Comparison of ENCODE assay signal across 13 mouse cellular contexts in the genomic region with DNA sequence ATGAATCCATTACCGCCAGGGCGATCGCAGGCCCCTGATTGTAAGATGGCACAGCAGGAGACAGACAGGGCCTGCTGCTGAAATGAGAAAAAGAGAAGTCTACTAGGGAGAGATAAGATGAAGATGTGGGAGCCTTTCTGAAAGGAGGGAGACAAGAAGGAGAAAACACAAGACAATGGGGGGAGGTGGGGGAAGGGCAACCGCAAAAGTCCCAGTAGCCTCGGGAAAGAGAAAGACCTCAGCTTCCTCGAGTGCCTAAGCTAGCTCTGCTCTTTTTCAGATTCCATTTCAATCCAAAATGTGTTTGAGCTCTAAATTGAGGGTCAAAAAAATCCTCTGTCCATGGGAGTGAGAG. TPM values are rescaled to one million over a fixed set of nuclear protein-coding genes. Genes with fewer than 3 reads are reported as not detected.
DNase-seq lines count a peak whose midpoint lies in the region; ATAC-seq lines count a peak whose summit lies in the region.
"Had no signal": no experiment of that assay in that cellular context is flagged by ENCODE, and none has a peak within 500 bp of the region (broad histone marks: within the 10 kb centered on the region; RNA-seq: fewer than 3 reads in every experiment).

No protein-coding gene starts in this region.

- peak overlapping the region; percentile 5 for H3K4me2 ChIP-seq in heart, embryonic 16.5 days (ENCODE audit: low read depth, low read length)
- 0 out of 2 replicates have a peak overlapping the region, but pooled peaks have one; percentile 19 for H3K4me2 ChIP-seq in midbrain, embryonic 12.5 days (replicated peaks)
- H3K4me2 ChIP-seq in midbrain, embryonic 15.5 days, result no peak overlapping the region
- H3K4me2 ChIP-seq in embryonic facial prominence, embryonic 11.5 days (ENCODE audit: low read depth, low read length), result no peak overlapping the region
- 0 out of 2 replicates have a peak overlapping the region, but pooled peaks have one; percentile 6 for H3K4me2 ChIP-seq in midbrain, embryonic 13.5 days (replicated peaks)

- WGBS in heart, embryonic 16.5 days, result 20% methylated on average over 6 of the region's 6 CpGs
- 20% methylated on average over 6 of the region's 6 CpGs for WGBS in midbrain, embryonic 12.5 days
- WGBS in midbrain, embryonic 15.5 days, result 14% methylated on average over 6 of the region's 6 CpGs
- WGBS in embryonic facial prominence, embryonic 11.5 days, result 28% methylated on average over 6 of the region's 6 CpGs
- WGBS in midbrain, embryonic 13.5 days, result 18% methylated on average over 6 of the region's 6 CpGs

- ATAC-seq in heart, embryonic 16.5 days (replicated peaks; ENCODE audit: extremely low read depth, insufficient read depth, low FRiP score), result no peak
- no peak for ATAC-seq in midbrain, embryonic 12.5 days (ENCODE audit: low FRiP score, low read depth)
- no peak for ATAC-seq in midbrain, embryonic 15.5 days (replicated peaks)
- no peak for ATAC-seq in embryonic facial prominence, embryonic 11.5 days (replicated peaks; ENCODE audit: insufficient number of reproducible peaks, low FRiP score, low TSS enrichment, low read depth)
- peak; percentile 34; the same call in 1 of the 2 replicates for ATAC-seq in midbrain, embryonic 13.5 days

- H3K27me3 ChIP-seq in heart, embryonic 16.5 days (ENCODE audit: control insufficient read depth, insufficient read depth, low read length), result no peaks in the 10 kb centered on the region; the same call in 1 of the 2 replicates
- no peaks in the 10 kb centered on the region for H3K27me3 ChIP-seq in midbrain, embryonic 12.5 days
- no peaks in the 10 kb centered on the region for H3K27me3 ChIP-seq in midbrain, embryonic 15.5 days (replicated peaks)
- no peaks in the 10 kb centered on the region for H3K27me3 ChIP-seq in embryonic facial prominence, embryonic 11.5 days (ENCODE audit: control insufficient read depth, insufficient read depth, low read length)
- H3K27me3 ChIP-seq in midbrain, embryonic 13.5 days, result no peaks in the 10 kb centered on the region
- H3K27me3 ChIP-seq: CH12.LX had no signal

- peak overlapping the region; percentile 43 for H3K27ac ChIP-seq in heart, embryonic 16.5 days (ENCODE audit: low read length)
- H3K27ac ChIP-seq in midbrain, embryonic 12.5 days (replicated peaks), result no peak overlapping the region
- H3K27ac ChIP-seq in midbrain, embryonic 15.5 days, result no peak overlapping the region; the same call in 1 of the 2 replicates
- no peak overlapping the region for H3K27ac ChIP-seq in embryonic facial prominence, embryonic 11.5 days (replicated peaks; ENCODE audit: low read depth, low read length)
- H3K27ac ChIP-seq in midbrain, embryonic 13.5 days, result peak overlapping the region; percentile 4; the same call in 1 of the 2 replicates

- H3K9me3 ChIP-seq in heart, embryonic 16.5 days (replicated peaks; ENCODE audit: control insufficient read depth, low read length), result no peaks in the 10 kb centered on the region
- H3K9me3 ChIP-seq in midbrain, embryonic 12.5 days, result no peaks in the 10 kb centered on the region
- H3K9me3 ChIP-seq in midbrain, embryonic 15.5 days, result no peaks in the 10 kb centered on the region
- no peaks in the 10 kb centered on the region for H3K9me3 ChIP-seq in embryonic facial prominence, embryonic 11.5 days (replicated peaks; ENCODE audit: control insufficient read depth, low read length)
- no peaks in the 10 kb centered on the region for H3K9me3 ChIP-seq in midbrain, embryonic 13.5 days

- peak overlapping the region; percentile 38; the same call in 1 of the 2 replicates for H3K9ac ChIP-seq in heart, embryonic 16.5 days (ENCODE audit: low read length)
- 0 out of 2 replicates have a peak overlapping the region, but pooled peaks have one; percentile 29 for H3K9ac ChIP-seq in midbrain, embryonic 12.5 days (replicated peaks)
- no peak overlapping the region for H3K9ac ChIP-seq in midbrain, embryonic 15.5 days
- H3K9ac ChIP-seq in embryonic facial prominence, embryonic 11.5 days (replicated peaks; ENCODE audit: low read length), result 0 out of 2 replicates have a peak overlapping the region, but pooled peaks have one; percentile 15
- 0 out of 2 replicates have a peak overlapping the region, but pooled peaks have one; percentile 5 for H3K9ac ChIP-seq in midbrain, embryonic 13.5 days (replicated peaks)

- H3K36me3 ChIP-seq in heart, embryonic 16.5 days (ENCODE audit: control insufficient read depth, insufficient read depth), result no peaks in the 10 kb centered on the region
- H3K36me3 ChIP-seq in midbrain, embryonic 12.5 days, result no peaks in the 10 kb centered on the region
- H3K36me3 ChIP-seq in midbrain, embryonic 15.5 days (replicated peaks), result no peaks in the 10 kb centered on the region
- H3K36me3 ChIP-seq in embryonic facial prominence, embryonic 11.5 days (replicated peaks; ENCODE audit: control insufficient read depth, insufficient read depth, low read depth, low read length), result no peaks in the 10 kb centered on the region
- H3K36me3 ChIP-seq in midbrain, embryonic 13.5 days, result no peaks in the 10 kb centered on the region

- no peak for DNase-seq in heart, postnatal 4 days
- no peak for DNase-seq in embryonic facial prominence, embryonic 11.5 days (ENCODE audit: low spot score)
- DNase-seq in urinary bladder, postnatal 36 days (ENCODE audit: low spot score in 2 of 2), result no peak
- DNase-seq in urinary bladder, postnatal 25 days (ENCODE audit: low spot score), result no peak
- DNase-seq: cerebellum, adult 11 months; kidney, postnatal 10 days had no signal

- H3K4me1 ChIP-seq in heart, embryonic 16.5 days (ENCODE audit: control insufficient read depth, insufficient read depth, low read length), result peaks cover 10% of the 10 kb centered on the region
- peaks cover 12% of the 10 kb centered on the region for H3K4me1 ChIP-seq in midbrain, embryonic 12.5 days
- H3K4me1 ChIP-seq in midbrain, embryonic 15.5 days, result peaks cover 14% of the 10 kb centered on the region
- no peaks in the 10 kb centered on the region for H3K4me1 ChIP-seq in embryonic facial prominence, embryonic 11.5 days (ENCODE audit: control insufficient read depth, insufficient read depth, low read length)
- peaks cover 23% of the 10 kb centered on the region for H3K4me1 ChIP-seq in midbrain, embryonic 13.5 days (replicated peaks)

- no peak overlapping the region for H3K4me3 ChIP-seq in heart, embryonic 16.5 days (ENCODE audit: low read length)
- no peak overlapping the region for H3K4me3 ChIP-seq in midbrain, embryonic 12.5 days
- no peak overlapping the region for H3K4me3 ChIP-seq in midbrain, embryonic 15.5 days
- H3K4me3 ChIP-seq in embryonic facial prominence, embryonic 11.5 days (ENCODE audit: low read depth, low read length), result no peak overlapping the region
- no peak overlapping the region for H3K4me3 ChIP-seq in midbrain, embryonic 13.5 days (replicated peaks)
- H3K4me3 ChIP-seq: myocyte had no signal

RNA-seq across cellular contexts. Expression of a gene that starts 1.8 kb away (rescaled TPM):
- 1.1 and 1.7 TPM in 2 replicates for polyA plus RNA-seq in heart, embryonic 16.5 days (2015; fragmentation: Nextera tagmentation; extraction: Ambion mirVana)
- total RNA-seq in heart, postnatal 4 days (2021), result 1 to 10 TPM in 1 of 2 experiments, under 1 TPM in 1; 0.88 to 1.3 TPM
- 0.37 and 0.63 TPM in 2 replicates for polyA plus RNA-seq in midbrain, embryonic 12.5 days (2016; fragmentation: Nextera tagmentation; extraction: Ambion mirVana)
- polyA plus RNA-seq in midbrain, embryonic 15.5 days (2015; fragmentation: Nextera tagmentation; extraction: Ambion mirVana), result 0.63 and 0.88 TPM in 2 replicates
- 0.32 and 0.49 TPM in 2 replicates for polyA plus RNA-seq in embryonic facial prominence, embryonic 11.5 days (2014; fragmentation: Nextera tagmentation; extraction: Ambion mirVana)
- polyA plus RNA-seq in midbrain, embryonic 13.5 days (2015; fragmentation: Nextera tagmentation; extraction: Ambion mirVana), result 0.43 and 0.58 TPM in 2 replicates
- total RNA-seq: left cerebral cortex, postnatal 36 days had no signal

RNA-seq across cellular contexts. Expression of a gene that starts 32.4 kb away (rescaled TPM):
- polyA plus RNA-seq in heart, embryonic 16.5 days (2015; fragmentation: Nextera tagmentation; extraction: Ambion mirVana), result 91.6 and 93.2 TPM in 2 replicates
- 10 to 100 TPM; 27.7 to 36.5 TPM for total RNA-seq in heart, postnatal 4 days (2021)
- 97.4 and 102 TPM in 2 replicates for polyA plus RNA-seq in midbrain, embryonic 12.5 days (2016; fragmentation: Nextera tagmentation; extraction: Ambion mirVana)
- 106 and 111 TPM in 2 replicates for polyA plus RNA-seq in midbrain, embryonic 15.5 days (2015; fragmentation: Nextera tagmentation; extraction: Ambion mirVana)
- polyA plus RNA-seq in embryonic facial prominence, embryonic 11.5 days (2014; fragmentation: Nextera tagmentation; extraction: Ambion mirVana), result 59.7 and 64.6 TPM in 2 replicates
- polyA plus RNA-seq in midbrain, embryonic 13.5 days (2015; fragmentation: Nextera tagmentation; extraction: Ambion mirVana), result 115 and 123 TPM in 2 replicates

RNA-seq across cellular contexts. Expression of a gene that starts 58.5 kb away (rescaled TPM):
- 3.7 and 3.9 TPM in 2 replicates for polyA plus RNA-seq in heart, embryonic 16.5 days (2015; fragmentation: Nextera tagmentation; extraction: Ambion mirVana)
- 1 to 10 TPM; 1.3 to 2.0 TPM for total RNA-seq in heart, postnatal 4 days (2021)
- polyA plus RNA-seq in midbrain, embryonic 12.5 days (2016; fragmentation: Nextera tagmentation; extraction: Ambion mirVana), result 21.9 and 29.2 TPM in 2 replicates
- 19.3 and 19.6 TPM in 2 replicates for polyA plus RNA-seq in midbrain, embryonic 15.5 days (2015; fragmentation: Nextera tagmentation; extraction: Ambion mirVana)
- 2.4 and 3.3 TPM in 2 replicates for polyA plus RNA-seq in embryonic facial prominence, embryonic 11.5 days (2014; fragmentation: Nextera tagmentation; extraction: Ambion mirVana)
- 27.3 and 29.4 TPM in 2 replicates for polyA plus RNA-seq in midbrain, embryonic 13.5 days (2015; fragmentation: Nextera tagmentation; extraction: Ambion mirVana)

RNA-seq across cellular contexts. Expression of a gene that starts 58.9 kb away (rescaled TPM):
- polyA plus RNA-seq in heart, embryonic 16.5 days (2015; fragmentation: Nextera tagmentation; extraction: Ambion mirVana), result 0.21 TPM in 1 of 2 replicates, not detected in the other
- under 1 TPM; 0.12 to 0.20 TPM for total RNA-seq in heart, postnatal 4 days (2021)
- 0.17 and 0.48 TPM in 2 replicates for polyA plus RNA-seq in midbrain, embryonic 12.5 days (2016; fragmentation: Nextera tagmentation; extraction: Ambion mirVana)
- 0.31 and 0.45 TPM in 2 replicates for polyA plus RNA-seq in midbrain, embryonic 15.5 days (2015; fragmentation: Nextera tagmentation; extraction: Ambion mirVana)
- polyA plus RNA-seq in embryonic facial prominence, embryonic 11.5 days (2014; fragmentation: Nextera tagmentation; extraction: Ambion mirVana), result 0.13 and 0.47 TPM in 2 replicates
- polyA plus RNA-seq in midbrain, embryonic 13.5 days (2015; fragmentation: Nextera tagmentation; extraction: Ambion mirVana), result 0.28 and 0.34 TPM in 2 replicates

Comparison
In these comparisons a context has a peak if more than half of its experiments do, and no peak if none do; other contexts are left out.
1. H3K27ac ChIP-seq: peak in heart, embryonic 16.5 days (single experiment) and midbrain, embryonic 13.5 days (single experiment); none in midbrain, embryonic 12.5 days (single experiment), midbrain, embryonic 15.5 days (single experiment) and embryonic facial prominence, embryonic 11.5 days (single experiment).
2. H3K4me2 ChIP-seq: peak in heart, embryonic 16.5 days (single experiment), midbrain, embryonic 12.5 days (single experiment) and midbrain, embryonic 13.5 days (single experiment); none in midbrain, embryonic 15.5 days (single experiment) and embryonic facial prominence, embryonic 11.5 days (single experiment).